Mouse (Mus musculus) heart, adult 18-20 months (tissue): ENCODE results near the gene Wdr41. TPM values are rescaled to one million over a fixed set of nuclear protein-coding genes. Genes with fewer than 3 reads are reported as not detected.

Source experiments
- DNase-seq, 2 experiments: peaks; one replicate each; pipeline ENCODE4 v3.0.0; 2021 to 2022; ENCODE audit warnings: mixed read lengths in 1 of 2
- total RNA-seq, 2 experiments: library from RNA; stranded (reverse); gene quantifications; 2 replicates each; pipeline ENCODE4 v1.2.3; 2021

The Wdr41 gene
- total RNA-seq, 2 experiments from 2014 or later = 17.7 to 17.9 TPM

- no peak for DNase-seq
Measured at GRCm38 (mm10) chr13:95034715-95035114, 58.6 kb downstream of the Wdr41 start.

GRCm38 (mm10) chr13:95038200-95038599, 62.1 kb downstream of the Wdr41 start:
- DNase-seq = no peak

- no peak for DNase-seq
Measured at GRCm38 (mm10) chr13:95040140-95040738, 64.1 kb downstream of the Wdr41 start.

DNA sequence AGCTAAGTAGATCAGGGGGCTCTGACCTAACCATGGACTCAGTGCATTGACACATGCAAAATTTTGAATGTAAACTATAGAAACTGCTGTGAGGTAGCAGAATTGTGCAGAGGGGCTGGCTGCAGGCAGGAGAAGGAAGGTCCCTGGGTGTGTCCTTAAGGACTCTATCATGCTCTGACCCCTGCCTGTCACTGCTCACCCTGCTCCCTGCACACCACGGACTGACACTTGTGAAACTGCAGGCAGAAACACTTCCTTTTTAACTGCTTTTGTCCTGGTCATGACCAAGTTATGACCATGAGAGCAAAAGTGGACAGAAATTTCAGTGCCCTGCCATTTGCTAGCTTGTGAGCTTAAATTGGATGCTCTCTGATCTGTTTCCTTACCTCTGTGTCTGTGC, 68.0 kb downstream of the Wdr41 start:
- DNase-seq = no peak

DNA sequence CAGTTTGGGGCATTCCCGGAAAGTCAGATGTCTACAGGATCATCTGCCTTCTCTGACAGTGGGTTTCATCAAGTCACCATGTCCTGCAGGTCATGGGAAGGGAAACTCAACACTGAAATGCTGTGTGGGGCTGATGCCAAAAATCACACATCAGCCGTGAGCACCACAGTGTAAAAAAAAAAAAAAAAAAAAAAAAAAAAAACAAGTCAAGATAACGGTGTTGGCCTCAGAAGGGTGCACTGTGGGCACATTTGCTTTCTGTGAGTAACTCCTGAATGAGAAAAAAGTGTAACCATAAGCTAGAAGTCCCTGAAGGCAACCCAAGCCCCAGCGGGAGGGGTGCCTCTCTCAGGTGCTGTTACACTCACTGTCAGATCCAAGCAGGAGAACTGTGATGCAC, 74.3 kb downstream of the Wdr41 start:
- no peak for DNase-seq

- no peak for DNase-seq
Measured at GRCm38 (mm10) chr13:95052421-95052820, 76.3 kb downstream of the Wdr41 start.

DNA sequence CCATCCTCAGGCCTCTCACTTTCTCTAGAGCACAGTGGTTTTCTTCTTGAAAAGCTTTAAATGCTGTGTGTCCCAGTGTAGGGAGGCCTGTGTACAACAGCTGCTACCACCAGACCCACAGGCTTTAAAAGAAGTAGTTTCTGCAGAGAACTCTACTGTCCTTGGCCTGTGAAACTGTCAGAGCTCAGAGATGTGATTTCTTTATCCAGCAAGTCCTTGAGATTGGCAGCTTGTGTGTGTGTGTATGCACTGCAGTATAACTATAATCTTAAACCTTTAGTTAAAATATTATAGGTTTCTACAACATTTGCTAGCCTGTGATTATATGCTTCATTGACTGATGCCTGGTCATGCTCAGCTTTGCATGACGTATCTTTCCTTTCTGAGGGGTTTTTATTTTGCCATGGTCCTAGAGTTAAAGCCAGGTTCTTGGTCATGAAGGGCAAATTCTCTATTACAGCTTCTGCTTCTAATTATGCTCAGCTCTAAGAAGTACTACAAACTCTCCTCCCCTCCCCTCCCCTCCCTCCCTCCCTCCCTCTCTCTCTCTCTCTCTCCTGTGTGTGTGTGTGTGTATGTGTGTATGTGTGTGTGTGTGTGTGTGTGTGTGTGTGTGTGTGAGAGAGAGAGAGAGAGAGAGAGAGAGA, 79.7 kb downstream of the Wdr41 start:
- no peak for DNase-seq

DNA sequence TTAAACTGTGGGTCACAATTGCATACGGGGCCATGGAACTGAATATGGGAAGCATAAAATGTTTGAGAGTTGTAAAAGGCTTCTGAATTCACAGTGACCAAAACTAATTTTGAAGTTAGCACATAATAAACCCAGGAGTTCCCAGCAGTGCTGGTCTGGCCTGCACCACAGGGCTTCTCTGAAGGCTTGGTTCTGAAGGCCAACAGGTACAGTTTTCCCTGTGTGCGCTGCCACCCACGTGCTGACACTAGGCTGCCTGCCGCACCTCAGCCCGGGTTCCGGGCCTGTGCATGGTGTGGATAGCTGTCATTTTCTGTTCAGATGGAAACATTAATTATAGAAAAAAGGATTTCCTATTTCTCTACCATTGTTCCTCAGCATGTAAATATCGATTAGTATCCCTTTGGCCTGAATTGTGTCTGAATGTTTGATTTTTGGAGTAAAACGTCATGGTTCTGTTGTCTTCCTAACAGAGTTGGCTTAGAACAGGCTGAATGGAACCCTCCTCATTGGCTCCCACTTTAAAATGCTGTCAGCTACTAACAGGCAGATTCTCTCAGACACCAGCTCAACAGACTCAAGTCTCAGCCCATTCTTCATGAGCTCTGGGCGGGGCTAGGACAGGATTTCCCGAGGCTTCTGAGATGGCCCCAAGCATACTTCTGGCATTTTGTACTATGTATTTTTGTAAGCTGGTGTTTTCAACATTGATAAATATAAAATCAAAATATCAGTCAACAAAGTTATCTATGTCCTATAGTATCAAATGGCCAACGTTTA, 80.5 kb downstream of the Wdr41 start:
- no peak for DNase-seq

GRCm38 (mm10) chr13:95058885-95059284, 82.7 kb downstream of the Wdr41 start:
- no peak for DNase-seq

GRCm38 (mm10) chr13:95063390-95064017, 87.4 kb downstream of the Wdr41 start:
- DNase-seq = no peak

- DNase-seq = peak; percentile 11 to 19
Measured at GRCm38 (mm10) chr13:95067854-95068253, 91.7 kb downstream of the Wdr41 start.

- DNase-seq = no peak
Measured at GRCm38 (mm10) chr13:95070268-95070667, 94.1 kb downstream of the Wdr41 start.

Other genes starting within 250 kb of the Wdr41 start
- gene Tbca, start 187.4 kb upstream of the Wdr41 start, total RNA-seq = 100 to 1,000 TPM; 121 to 129 TPM
- gene Otp, start 100.7 kb upstream of the Wdr41 start, total RNA-seq = not detected